Mouse (Mus musculus): Measurements from ENCODE around the gene Hist1h2bn. TPM values are rescaled to one million over a fixed set of nuclear protein-coding genes. Genes with fewer than 3 reads are reported as not detected.
"Not testable (repeated sequence)": the region's sequence is repeated elsewhere in the genome, so short reads cannot be mapped to it uniquely, and the experiment has no call there.

The Hist1h2bn gene
- polyA plus RNA-seq, 1 experiment, result 3.8 TPM

GRCm38 (mm10) chr13:21782361-21783254 is 28.7 kb downstream of the Hist1h2bn start:
- H3K27me3 ChIP-seq (ENCODE audit: control insufficient read depth, insufficient read depth, insufficient read length); H3K36me3 ChIP-seq (ENCODE audit: control insufficient read depth, insufficient read depth); H3K79me2 ChIP-seq (ENCODE audit: control insufficient read depth, insufficient read depth); H3K79me3 ChIP-seq (ENCODE audit: low read depth): not testable (repeated sequence)
- Histone ChIP-seq H3ac (ENCODE audit: control insufficient read depth, insufficient read length, low read depth) (peak overlapping the region; percentile 2), H3K4me3 (ENCODE audit: insufficient read depth, poor library complexity, severe bottlenecking) (peak overlapping the region; percentile 8)
- TF ChIP-seq CEBPB (IDR thresholded peaks at IDR 0.05; ENCODE audit: low read depth), result peak; percentile 13

GRCm38 (mm10) chr13:21783255-21783617 is 29.3 kb downstream of the Hist1h2bn start, which contains the start of gene Hist1h3i:
Gene Hist1h3i (minus strand): TSS chr13:21783370.
- no peak for TF ChIP-seq FOSL1 (IDR thresholded peaks at IDR 0.05; ENCODE audit: insufficient read depth, low read length, poor library complexity, severe bottlenecking)
- TF ChIP-seq CEBPB (IDR thresholded peaks at IDR 0.05; ENCODE audit: low read depth), result no peak
- no peak for TF ChIP-seq USF1 (IDR thresholded peaks at IDR 0.05; ENCODE audit: low read depth)
- no peak for TF ChIP-seq MYOG (IDR thresholded peaks at IDR 0.05; ENCODE audit: control insufficient read depth, extremely low read depth, insufficient read length)
- TF ChIP-seq CTCF (IDR thresholded peaks at IDR 0.05; ENCODE audit: control insufficient read depth, insufficient read depth, insufficient read length), result no peak
- no peak for TF ChIP-seq MAX (IDR thresholded peaks at IDR 0.05)
- no peak for TF ChIP-seq MYOD1 (IDR thresholded peaks at IDR 0.05; ENCODE audit: control insufficient read depth, insufficient read length, low read depth)
- H3ac ChIP-seq (ENCODE audit: control insufficient read depth, insufficient read length, low read depth), result peak within 1 kb of the TSS; percentile 64
- H3K27me3 ChIP-seq (ENCODE audit: control insufficient read depth, insufficient read depth, insufficient read length), result no peaks in the 10 kb centered on the region
- H3K36me3 ChIP-seq (ENCODE audit: control insufficient read depth, insufficient read depth), result no peaks in the 10 kb centered on the region
- no peaks in the 10 kb centered on the region for H3K79me3 ChIP-seq (ENCODE audit: low read depth)
- H3K4me3 ChIP-seq (ENCODE audit: insufficient read depth, poor library complexity, severe bottlenecking), result peak within 1 kb of the TSS; percentile 8
- no peaks in the 10 kb centered on the region for H3K79me2 ChIP-seq (ENCODE audit: control insufficient read depth, insufficient read depth)

- H3K27me3 ChIP-seq (ENCODE audit: control insufficient read depth, insufficient read depth, insufficient read length), result no peaks in the 10 kb centered on the region
- H3K79me2 ChIP-seq (ENCODE audit: control insufficient read depth, insufficient read depth), result no peaks in the 10 kb centered on the region
These were observed 29.8 kb downstream of the Hist1h2bn start for GRCm38 (mm10) chr13:21783734-21784161.

GRCm38 (mm10) chr13:21784311-21784710 is 30.4 kb downstream of the Hist1h2bn start:
- TF ChIP-seq CEBPB (IDR thresholded peaks at IDR 0.05; ENCODE audit: low read depth) (no peak), MAX (IDR thresholded peaks at IDR 0.05) (no peak), MYOD1 (IDR thresholded peaks at IDR 0.05; ENCODE audit: control insufficient read depth, insufficient read length, low read depth) (no peak), CTCF (IDR thresholded peaks at IDR 0.05; ENCODE audit: control insufficient read depth, insufficient read depth, insufficient read length) (no peak), FOSL1 (IDR thresholded peaks at IDR 0.05; ENCODE audit: insufficient read depth, low read length, poor library complexity, severe bottlenecking) (no peak), MYOG (IDR thresholded peaks at IDR 0.05; ENCODE audit: control insufficient read depth, extremely low read depth, insufficient read length) (no peak), USF1 (IDR thresholded peaks at IDR 0.05; ENCODE audit: low read depth) (no peak)
- H3K79me3 ChIP-seq (ENCODE audit: low read depth), result no peaks in the 10 kb centered on the region
- no peak overlapping the region for H3K4me3 ChIP-seq (ENCODE audit: insufficient read depth, poor library complexity, severe bottlenecking)
- H3K36me3 ChIP-seq (ENCODE audit: control insufficient read depth, insufficient read depth), result no peaks in the 10 kb centered on the region
- H3K79me2 ChIP-seq (ENCODE audit: control insufficient read depth, insufficient read depth), result no peaks in the 10 kb centered on the region
- no peaks in the 10 kb centered on the region for H3K27me3 ChIP-seq (ENCODE audit: control insufficient read depth, insufficient read depth, insufficient read length)
- H3ac ChIP-seq (ENCODE audit: control insufficient read depth, insufficient read length, low read depth), result no peak overlapping the region

More at GRCm38 (mm10) chr13:21783734-21784161, 29.8 kb downstream of the Hist1h2bn start:
- Histone ChIP-seq H3K36me3 (ENCODE audit: control insufficient read depth, insufficient read depth) (no peaks in the 10 kb centered on the region), H3ac (ENCODE audit: control insufficient read depth, insufficient read length, low read depth) (peak overlapping the region; percentile 64), H3K4me3 (ENCODE audit: insufficient read depth, poor library complexity, severe bottlenecking) (no peak overlapping the region), H3K79me3 (ENCODE audit: low read depth) (no peaks in the 10 kb centered on the region)
- TF ChIP-seq MYOD1 (IDR thresholded peaks at IDR 0.05; ENCODE audit: control insufficient read depth, insufficient read length, low read depth), result no peak
- no peak for TF ChIP-seq FOSL1 (IDR thresholded peaks at IDR 0.05; ENCODE audit: insufficient read depth, low read length, poor library complexity, severe bottlenecking)
- TF ChIP-seq MAX (IDR thresholded peaks at IDR 0.05), result no peak
- TF ChIP-seq CEBPB (IDR thresholded peaks at IDR 0.05; ENCODE audit: low read depth), result no peak
- TF ChIP-seq CTCF (IDR thresholded peaks at IDR 0.05; ENCODE audit: control insufficient read depth, insufficient read depth, insufficient read length), result no peak
- no peak for TF ChIP-seq USF1 (IDR thresholded peaks at IDR 0.05; ENCODE audit: low read depth)
- no peak for TF ChIP-seq MYOG (IDR thresholded peaks at IDR 0.05; ENCODE audit: control insufficient read depth, extremely low read depth, insufficient read length)

- no peaks in the 10 kb centered on the region for H3K36me3 ChIP-seq (ENCODE audit: control insufficient read depth, insufficient read depth)
- H3K27me3 ChIP-seq (ENCODE audit: control insufficient read depth, insufficient read depth, insufficient read length), result no peaks in the 10 kb centered on the region
- no peak for TF ChIP-seq CEBPB (IDR thresholded peaks at IDR 0.05; ENCODE audit: low read depth)
- TF ChIP-seq MYOD1 (IDR thresholded peaks at IDR 0.05; ENCODE audit: control insufficient read depth, insufficient read length, low read depth), result no peak
- no peak for TF ChIP-seq CTCF (IDR thresholded peaks at IDR 0.05; ENCODE audit: control insufficient read depth, insufficient read depth, insufficient read length)
- no peak for TF ChIP-seq MAX (IDR thresholded peaks at IDR 0.05)
- no peak for TF ChIP-seq FOSL1 (IDR thresholded peaks at IDR 0.05; ENCODE audit: insufficient read depth, low read length, poor library complexity, severe bottlenecking)
- no peak for TF ChIP-seq USF1 (IDR thresholded peaks at IDR 0.05; ENCODE audit: low read depth)
- no peak for TF ChIP-seq MYOG (IDR thresholded peaks at IDR 0.05; ENCODE audit: control insufficient read depth, extremely low read depth, insufficient read length)
- no peaks in the 10 kb centered on the region for H3K79me2 ChIP-seq (ENCODE audit: control insufficient read depth, insufficient read depth)
- no peaks in the 10 kb centered on the region for H3K79me3 ChIP-seq (ENCODE audit: low read depth)
- peak overlapping the region; percentile 18 for H3K4me3 ChIP-seq (ENCODE audit: insufficient read depth, poor library complexity, severe bottlenecking)
- peak overlapping the region; percentile 59 for H3ac ChIP-seq (ENCODE audit: control insufficient read depth, insufficient read length, low read depth)
These were observed 32.4 kb downstream of the Hist1h2bn start for GRCm38 (mm10) chr13:21786189-21786898.

GRCm38 (mm10) chr13:21786899-21787629 is 33.1 kb downstream of the Hist1h2bn start, which contains the start of the genes Hist1h2an and Hist1h2bp:
Gene Hist1h2an (minus strand): TSS chr13:21787218.
Gene Hist1h2bp (plus strand): TSS chr13:21787461.
- not testable (repeated sequence) for H3K27me3 ChIP-seq (ENCODE audit: control insufficient read depth, insufficient read depth, insufficient read length); H3K79me2 ChIP-seq (ENCODE audit: control insufficient read depth, insufficient read depth); H3K36me3 ChIP-seq (ENCODE audit: control insufficient read depth, insufficient read depth); H3K79me3 ChIP-seq (ENCODE audit: low read depth)
- Histone ChIP-seq H3ac (ENCODE audit: control insufficient read depth, insufficient read length, low read depth) (peak within 1 kb of the TSS; percentile 59), H3K4me3 (ENCODE audit: insufficient read depth, poor library complexity, severe bottlenecking) (peak within 1 kb of the TSS; percentile 18)

All from C2C12 (cell line).